ENCODE assay signal across 8 mouse cellular contexts in the genomic region with DNA sequence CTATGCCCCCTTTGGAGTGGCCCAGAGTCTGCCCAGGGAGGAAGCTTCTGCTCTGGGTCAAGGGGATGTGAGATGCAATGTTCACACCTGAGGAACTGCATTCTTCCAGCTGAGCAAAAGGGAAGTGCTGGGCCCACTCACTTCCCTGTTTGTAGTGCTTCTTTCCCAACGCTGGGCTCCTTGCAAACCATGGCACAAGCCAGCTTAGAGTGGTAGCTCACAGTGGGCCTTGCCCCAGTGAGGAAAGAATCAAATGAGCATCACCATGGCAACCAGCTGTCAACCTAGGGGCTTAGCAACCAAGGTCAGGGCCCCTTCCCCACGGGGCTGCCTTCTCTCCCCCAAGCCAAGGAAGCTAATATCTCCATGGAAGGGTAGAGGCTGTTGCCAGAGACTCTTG. TPM values are rescaled to one million over a fixed set of nuclear protein-coding genes. Genes with fewer than 3 reads are reported as not detected.
DNase-seq lines count a peak whose midpoint lies in the region; ATAC-seq lines count a peak whose summit lies in the region.

No protein-coding gene starts in this region.

- H3K36me3 ChIP-seq in heart, embryonic 16.5 days (ENCODE audit: control insufficient read depth, insufficient read depth), result no peaks in the 10 kb centered on the region
- H3K36me3 ChIP-seq in limb, embryonic 11.5 days (ENCODE audit: control insufficient read depth, insufficient read depth, low read length), result no peaks in the 10 kb centered on the region
- no peaks in the 10 kb centered on the region for H3K36me3 ChIP-seq in neural tube, embryonic 14.5 days (ENCODE audit: control insufficient read depth, insufficient read depth, low read length)

- peak overlapping the region; percentile 91 for H3K27ac ChIP-seq in heart, embryonic 16.5 days (ENCODE audit: low read length)
- peak overlapping the region; percentile 88 for H3K27ac ChIP-seq in limb, embryonic 11.5 days (replicated peaks; ENCODE audit: low read depth, low read length)
- peak overlapping the region; percentile 89 for H3K27ac ChIP-seq in neural tube, embryonic 14.5 days (ENCODE audit: low read depth, low read length)

- DNase-seq in left cerebral cortex, postnatal 14 days (ENCODE audit: low spot score in 2 of 2), result peak; percentile 26 to 68
- DNase-seq in left cerebral cortex, adult 18-20 months (ENCODE audit: low spot score in 2 of 2), result no peak
- peak; percentile 54 for DNase-seq in embryo, embryonic 9.5 days (ENCODE audit: extremely low spot score)
- peak; percentile 56 for DNase-seq in limb, embryonic 11.5 days (ENCODE audit: low spot score)
- DNase-seq in frontal cortex, postnatal 36 days (ENCODE audit: low spot score in 2 of 2), result no peak

- H3K9ac ChIP-seq in heart, embryonic 16.5 days (ENCODE audit: low read length), result no peak overlapping the region
- no peak overlapping the region for H3K9ac ChIP-seq in limb, embryonic 11.5 days (ENCODE audit: low read length)
- H3K9ac ChIP-seq in neural tube, embryonic 14.5 days (replicated peaks; ENCODE audit: low read depth, low read length), result no peak overlapping the region

- no peak for ATAC-seq in heart, embryonic 16.5 days (replicated peaks; ENCODE audit: extremely low read depth, insufficient read depth, low FRiP score)
- no peak for ATAC-seq in limb, embryonic 11.5 days (ENCODE audit: insufficient number of reproducible peaks, low FRiP score, low TSS enrichment, low read depth)
- ATAC-seq in neural tube, embryonic 14.5 days (ENCODE audit: low read depth), result peak; percentile 12; the same call in 1 of the 2 replicates
- ATAC-seq in erythroblast, adult 5-6 weeks (replicated peaks; ENCODE audit: low FRiP score, poor library complexity, severe bottlenecking), result no peak

- peak overlapping the region; percentile 58 for H3K4me2 ChIP-seq in heart, embryonic 16.5 days (ENCODE audit: low read depth, low read length)
- peak overlapping the region; percentile 34; the same call in 1 of the 2 replicates for H3K4me2 ChIP-seq in limb, embryonic 11.5 days (ENCODE audit: low read depth, severe bottlenecking)
- 0 out of 2 replicates have a peak overlapping the region, but pooled peaks have one; percentile 53 for H3K4me2 ChIP-seq in neural tube, embryonic 14.5 days (ENCODE audit: low read depth, low read length)

- H3K27me3 ChIP-seq in heart, embryonic 16.5 days (ENCODE audit: control insufficient read depth, insufficient read depth, low read length), result no peaks in the 10 kb centered on the region
- no peaks in the 10 kb centered on the region; the same call in 1 of the 2 replicates for H3K27me3 ChIP-seq in limb, embryonic 11.5 days (ENCODE audit: control insufficient read depth, insufficient read depth, low read length)
- peaks cover 3% of the 10 kb centered on the region; the same call in 1 of the 2 replicates for H3K27me3 ChIP-seq in neural tube, embryonic 14.5 days (ENCODE audit: control insufficient read depth, insufficient read depth, low read length)

- H3K4me3 ChIP-seq in heart, embryonic 16.5 days (ENCODE audit: low read length), result no peak overlapping the region
- no peak overlapping the region for H3K4me3 ChIP-seq in limb, embryonic 11.5 days (ENCODE audit: low read depth, low read length)
- no peak overlapping the region for H3K4me3 ChIP-seq in neural tube, embryonic 14.5 days (ENCODE audit: low read depth, low read length)

- WGBS in heart, embryonic 16.5 days, result 38% methylated on average over 2 of the region's 2 CpGs
- 25% methylated on average over 2 of the region's 2 CpGs for WGBS in limb, embryonic 11.5 days
- WGBS in neural tube, embryonic 14.5 days, result 7% methylated on average over 2 of the region's 2 CpGs

- H3K4me1 ChIP-seq in heart, embryonic 16.5 days (ENCODE audit: control insufficient read depth, insufficient read depth, low read length), result peaks cover 27% of the 10 kb centered on the region
- H3K4me1 ChIP-seq in limb, embryonic 11.5 days (ENCODE audit: control insufficient read depth, insufficient read depth, low read length), result peaks cover 28% of the 10 kb centered on the region
- H3K4me1 ChIP-seq in neural tube, embryonic 14.5 days (ENCODE audit: control insufficient read depth, insufficient read depth, low read length), result peaks cover 40% of the 10 kb centered on the region

- no peaks in the 10 kb centered on the region; the same call in 1 of the 2 replicates for H3K9me3 ChIP-seq in heart, embryonic 16.5 days (replicated peaks; ENCODE audit: control insufficient read depth, low read length)
- no peaks in the 10 kb centered on the region for H3K9me3 ChIP-seq in limb, embryonic 11.5 days (ENCODE audit: control insufficient read depth, low read length)
- H3K9me3 ChIP-seq in neural tube, embryonic 14.5 days (ENCODE audit: control insufficient read depth, low read length), result no peaks in the 10 kb centered on the region

- intact Hi-C loops in left cerebral cortex, postnatal 14 days (cut with DNase I), result no loop called here

RNA-seq across cellular contexts. Expression of a gene that starts 20.2 kb away (rescaled TPM):
- total RNA-seq in left cerebral cortex, postnatal 14 days (2021), result not detected
- not detected for total RNA-seq in left cerebral cortex, adult 18-20 months (2021)
- polyA plus RNA-seq in heart, embryonic 16.5 days (2015; fragmentation: Nextera tagmentation; extraction: Ambion mirVana), result 0.13 and 0.16 TPM in 2 replicates
- 0.05 and 0.23 TPM in 2 replicates for polyA plus RNA-seq in limb, embryonic 11.5 days (2014; fragmentation: Nextera tagmentation; extraction: Ambion mirVana)
- polyA plus RNA-seq in neural tube, embryonic 14.5 days (2014; fragmentation: Nextera tagmentation; extraction: Ambion mirVana), result 0.07 and 0.13 TPM in 2 replicates
- total RNA-seq in erythroblast, adult 5-6 weeks (2015; ENCODE audit: low replicate concordance), result not detected in 2 replicates
- not detected in 2 replicates for total RNA-seq in erythroblast, adult 5-6 weeks (2017; ENCODE audit: low replicate concordance)

RNA-seq across cellular contexts. Expression of a gene that starts 45.7 kb away (rescaled TPM):
- not detected for total RNA-seq in left cerebral cortex, postnatal 14 days (2021)
- total RNA-seq in left cerebral cortex, adult 18-20 months (2021), result not detected
- 1.7 and 3.1 TPM in 2 replicates for polyA plus RNA-seq in heart, embryonic 16.5 days (2015; fragmentation: Nextera tagmentation; extraction: Ambion mirVana)
- polyA plus RNA-seq in limb, embryonic 11.5 days (2014; fragmentation: Nextera tagmentation; extraction: Ambion mirVana), result not detected in 2 replicates
- 0.12 TPM in 1 of 2 replicates, not detected in the other for polyA plus RNA-seq in neural tube, embryonic 14.5 days (2014; fragmentation: Nextera tagmentation; extraction: Ambion mirVana)
- total RNA-seq in erythroblast, adult 5-6 weeks (2015; ENCODE audit: low replicate concordance), result 4.4 and 11.1 TPM in 2 replicates
- 3.0 and 6.4 TPM in 2 replicates for total RNA-seq in erythroblast, adult 5-6 weeks (2017; ENCODE audit: low replicate concordance)

RNA-seq across cellular contexts. Expression of a gene that starts 53.7 kb away (rescaled TPM):
- not detected for total RNA-seq in left cerebral cortex, postnatal 14 days (2021)
- not detected for total RNA-seq in left cerebral cortex, adult 18-20 months (2021)
- 0.64 and 0.83 TPM in 2 replicates for polyA plus RNA-seq in heart, embryonic 16.5 days (2015; fragmentation: Nextera tagmentation; extraction: Ambion mirVana)
- 0.11 TPM in 1 of 2 replicates, not detected in the other for polyA plus RNA-seq in limb, embryonic 11.5 days (2014; fragmentation: Nextera tagmentation; extraction: Ambion mirVana)
- 0.08 TPM in 1 of 2 replicates, not detected in the other for polyA plus RNA-seq in neural tube, embryonic 14.5 days (2014; fragmentation: Nextera tagmentation; extraction: Ambion mirVana)
- total RNA-seq in erythroblast, adult 5-6 weeks (2015; ENCODE audit: low replicate concordance), result not detected in 2 replicates
- total RNA-seq in erythroblast, adult 5-6 weeks (2017; ENCODE audit: low replicate concordance), result not detected in 2 replicates

Comparison
In these comparisons a context has a peak if more than half of its experiments do, and no peak if none do; other contexts are left out.
1. DNase-seq: peak in left cerebral cortex, postnatal 14 days (2 of 2), embryo, embryonic 9.5 days (single experiment) and limb, embryonic 11.5 days (single experiment); none in left cerebral cortex, adult 18-20 months (0 of 2) and frontal cortex, postnatal 36 days (0 of 2).
2. Peak in every context shown above with its lines, with median percentiles within 50 percentile points of each other: H3K27ac ChIP-seq and H3K4me2 ChIP-seq.